Mouse (Mus musculus) ES-E14 (cell line): ENCODE results near the gene Ppm1h. TPM values are rescaled to one million over a fixed set of nuclear protein-coding genes. Genes with fewer than 3 reads are reported as not detected.

Experiments used
- DNase-seq: peaks from one replicate; pipeline ENCODE4 v3.0.0-alpha.2; 2013; ENCODE audit warnings: low read depth, low spot score
- H3K27ac ChIP-seq: 2 replicates; pipeline ENCODE4 v1.5.1; 2012; ENCODE audit warnings: low read depth, mild to moderate bottlenecking, low read length, moderate library complexity, mixed read lengths; ENCODE audit not compliant: poor library complexity, insufficient read depth, severe bottlenecking
- H3K36me3 ChIP-seq: 2 replicates; pipeline ENCODE4 v1.6.1; 2012; ENCODE audit warnings: mild to moderate bottlenecking, low read length, moderate library complexity, mixed read lengths; ENCODE audit not compliant: control insufficient read depth, poor library complexity, insufficient read depth, severe bottlenecking
- H3K4me1 ChIP-seq, 2 experiments: fragments of 150-350 bp in 1 of 2; sonication (generic) in 1 of 2; 2 replicates each; pipeline ENCODE4 v1.6.1; 2012; ENCODE audit warnings: low read length in 2 of 2, mild to moderate bottlenecking in 1 of 2, mixed read lengths in 1 of 2; ENCODE audit not compliant: control insufficient read depth in 2 of 2, insufficient read depth in 2 of 2, poor library complexity in 1 of 2
- H3K4me3 ChIP-seq, 2 experiments: fragments of 150-350 bp in 1 of 2; sonication (generic) in 1 of 2; 2 replicates each; pipeline ENCODE4 v1.5.1; 2012; ENCODE audit warnings: low read length in 2 of 2, low read depth in 1 of 2, mild to moderate bottlenecking in 1 of 2, mixed read lengths in 1 of 2; ENCODE audit not compliant: insufficient read depth in 1 of 2, poor library complexity in 1 of 2, severe bottlenecking in 1 of 2
- H3K9ac ChIP-seq: 2 replicates; pipeline ENCODE4 v1.6.1; 2012; ENCODE audit warnings: low read depth, mild to moderate bottlenecking, low read length, mixed read lengths; ENCODE audit not compliant: poor library complexity, insufficient read depth, severe bottlenecking
- H3K9me3 ChIP-seq: fragments of 150-350 bp; sonication (generic); 2 replicates; pipeline ENCODE4 v1.6.1; 2012; ENCODE audit warnings: low read depth, mild to moderate bottlenecking, low read length; ENCODE audit not compliant: control insufficient read depth, insufficient read depth
- CHD2 ChIP-seq: IDR thresholded peaks from 2 replicates; pipeline ENCODE4 v1.6.1; 2014; ENCODE audit warnings: mild to moderate bottlenecking, low read depth, low read length, inconsistent platforms
- HCFC1 ChIP-seq: IDR thresholded peaks from 2 replicates; pipeline ENCODE4 v1.6.1; 2012; ENCODE audit warnings: low read length, inconsistent platforms, borderline replicate concordance; ENCODE audit not compliant: insufficient read depth
- MAFK ChIP-seq: IDR thresholded peaks from 2 replicates; pipeline ENCODE4 v1.6.1; 2014; ENCODE audit warnings: mild to moderate bottlenecking, low read depth, low read length, inconsistent platforms; ENCODE audit not compliant: insufficient read depth
- ZC3H11A ChIP-seq: IDR thresholded peaks from 2 replicates; pipeline ENCODE4 v1.6.1; 2012; ENCODE audit warnings: low read depth, mild to moderate bottlenecking, inconsistent platforms, low read length, borderline replicate concordance
- ZNF384 ChIP-seq: IDR thresholded peaks from 2 replicates; pipeline ENCODE4 v1.6.1; 2012; ENCODE audit warnings: low read depth, low read length, inconsistent platforms
- in situ Hi-C, 2 experiments: fragments of 600-800 bp; cut with MboI; formaldehyde crosslinking; loops; one replicate each; pipeline ENCODE4 v1.15.1; 2025; ENCODE audit warnings: low sequenced_read_pairs in 2 of 2, inconsistent platforms in 1 of 2; ENCODE audit not compliant: unreplicated experiment in 2 of 2
- total RNA-seq: library from RNA; depleted of rRNA; stranded (reverse); fragments of 300-350 nt; gene quantifications from 2 replicates; pipeline ENCODE4 v1.2.3, GENCODE M21; 2012

Gene Ppm1h
- total RNA-seq, 1 experiment, result 4.5 TPM

- Histone ChIP-seq H3K36me3 (no peaks in the 10 kb centered on the region), H3K9me3 (no peaks in the 10 kb centered on the region), H3K9ac (no peak overlapping the region), H3K4me3 (no peak overlapping the region), H3K4me1 (peaks cover 0 to 9% of the 10 kb centered on the region in 2 experiments; a peak in 1 of 4 replicates), H3K27ac (no peak overlapping the region)
- DNase-seq, result no peak
- TF ChIP-seq MAFK, result no peak
- no peak for TF ChIP-seq HCFC1
- no peak for TF ChIP-seq ZNF384
- no peak for TF ChIP-seq ZC3H11A
- no peak for TF ChIP-seq CHD2
- in situ Hi-C loops, result no loop called here
These were observed 167.9 kb downstream of the Ppm1h start for GRCm38 (mm10) chr10:122846476-122846875.

- H3K4me1 ChIP-seq, result peaks cover 0 to 9% of the 10 kb centered on the region in 2 experiments; a peak in 1 of 4 replicates
- DNase-seq, result no peak
- H3K9ac ChIP-seq, result no peak overlapping the region
- no peaks in the 10 kb centered on the region for H3K36me3 ChIP-seq
- in situ Hi-C loops, result no loop called here
- no peak for TF ChIP-seq MAFK
- no peak for TF ChIP-seq ZNF384
- no peak for TF ChIP-seq ZC3H11A
- no peak for TF ChIP-seq HCFC1
- no peak for TF ChIP-seq CHD2
- no peak overlapping the region for H3K4me3 ChIP-seq
- H3K9me3 ChIP-seq, result no peaks in the 10 kb centered on the region
- no peak overlapping the region for H3K27ac ChIP-seq
These were observed 169.5 kb downstream of the Ppm1h start for GRCm38 (mm10) chr10:122848020-122848457.

- DNase-seq, result no peak
- Histone ChIP-seq H3K9ac (no peak overlapping the region), H3K9me3 (no peaks in the 10 kb centered on the region), H3K27ac (no peak overlapping the region), H3K4me1 (no peaks in the 10 kb centered on the region), H3K4me3 (no peak overlapping the region), H3K36me3 (no peaks in the 10 kb centered on the region)
- TF ChIP-seq CHD2 (no peak), ZC3H11A (no peak), ZNF384 (no peak), HCFC1 (no peak), MAFK (no peak)
- in situ Hi-C loops, result no loop called here
These were observed 173.0 kb downstream of the Ppm1h start for GRCm38 (mm10) chr10:122851267-122852160.

- Histone ChIP-seq H3K27ac (no peak overlapping the region), H3K9me3 (no peaks in the 10 kb centered on the region), H3K4me3 (no peak overlapping the region), H3K4me1 (no peaks in the 10 kb centered on the region), H3K36me3 (no peaks in the 10 kb centered on the region), H3K9ac (no peak overlapping the region)
- no peak for DNase-seq
- in situ Hi-C loops, result no loop called here
- TF ChIP-seq MAFK, result no peak
These were observed 176.0 kb downstream of the Ppm1h start for GRCm38 (mm10) chr10:122854571-122854970.

- no peak overlapping the region for H3K27ac ChIP-seq
- no peak overlapping the region for H3K4me3 ChIP-seq
- H3K4me1 ChIP-seq, result no peaks in the 10 kb centered on the region
- H3K36me3 ChIP-seq, result no peaks in the 10 kb centered on the region
- no peak overlapping the region for H3K9ac ChIP-seq
- H3K9me3 ChIP-seq, result no peaks in the 10 kb centered on the region
- no peak for DNase-seq
- TF ChIP-seq ZC3H11A (no peak), MAFK (no peak), ZNF384 (no peak), CHD2 (no peak), HCFC1 (no peak)
- in situ Hi-C loops, result no loop called here
These were observed 176.6 kb downstream of the Ppm1h start for GRCm38 (mm10) chr10:122855149-122855548.
